9 mouse cellular contexts compared by ENCODE assay signal in genomic region chr15:98475382-98475781, GRCm38 (mm10). TPM values are rescaled to one million over a fixed set of nuclear protein-coding genes. Genes with fewer than 3 reads are reported as not detected.
DNase-seq lines count a peak whose midpoint lies in the region; ATAC-seq and TF ChIP-seq lines count a peak whose summit lies in the region.
"Had no signal": no experiment of that assay in that cellular context is flagged by ENCODE, and none has a peak within 500 bp of the region (broad histone marks: within the 10 kb centered on the region; RNA-seq: fewer than 3 reads in every experiment).

No protein-coding gene starts in this region.

- H3K9me3 ChIP-seq in E14TG2a.4 (ENCODE audit: low read length) = no peaks in the 10 kb centered on the region
- H3K9me3 ChIP-seq: limb, embryonic 13.5 days had no signal

- TF ChIP-seq CTCF in layer of hippocampus, adult 2 months (conservative IDR thresholded peaks at IDR 0.05) = peak; percentile 77
- peak; percentile 72 for TF ChIP-seq CTCF in E14TG2a.4 (conservative IDR thresholded peaks at IDR 0.05; ENCODE audit: low read length)

- ATAC-seq in frontal cortex, adult (ENCODE audit: low TSS enrichment) = no peak

- H3K4me3 ChIP-seq in layer of hippocampus, adult 2 months = no peak overlapping the region
- H3K4me3 ChIP-seq in E14TG2a.4 (replicated peaks; ENCODE audit: low read length) = no peak overlapping the region
- H3K4me3 ChIP-seq: limb, embryonic 13.5 days had no signal

- peaks cover 12% of the 10 kb centered on the region for H3K4me1 ChIP-seq in E14TG2a.4 (replicated peaks; ENCODE audit: low read depth, low read length)
- H3K4me1 ChIP-seq: limb, embryonic 13.5 days had no signal

- peak in 1 of 2 experiments; percentile 36 for DNase-seq in layer of hippocampus, adult 2 months (ENCODE audit: low spot score in 2 of 2)
- DNase-seq in layer of hippocampus, adult 8-10 months (ENCODE audit: low spot score in 2 of 2) = no peak
- peak; percentile 40 for DNase-seq in adipocyte (ENCODE audit: low spot score)
- peak; percentile 41 to 53 for DNase-seq in cerebellum, postnatal 36 days
- peak; percentile 68 to 69 for DNase-seq in kidney, postnatal 4 days
- DNase-seq in right cerebral cortex, postnatal 4 days = peak; percentile 39

- H3K36me3 ChIP-seq in E14TG2a.4 (ENCODE audit: insufficient read depth, low read length) = no peaks in the 10 kb centered on the region
- H3K36me3 ChIP-seq: limb, embryonic 13.5 days had no signal

- H3K27me3 ChIP-seq in E14TG2a.4 (ENCODE audit: insufficient read depth, low read length) = peaks cover 22% of the 10 kb centered on the region

- H3K27ac ChIP-seq in layer of hippocampus, adult 2 months = no peak overlapping the region
- H3K27ac ChIP-seq: limb, embryonic 13.5 days had no signal

RNA-seq across cellular contexts. Expression of gene OR5BS1P, which starts 5.7 kb away (rescaled TPM):
- total RNA-seq in layer of hippocampus, adult 2 months (2021) = not detected
- total RNA-seq in layer of hippocampus, adult 8-10 months (2022) = not detected

RNA-seq across cellular contexts. Expression of gene Lalba, which starts 7.1 kb away (rescaled TPM):
- total RNA-seq in layer of hippocampus, adult 2 months (2021) = not detected
- total RNA-seq in layer of hippocampus, adult 8-10 months (2022) = not detected

RNA-seq across cellular contexts. Expression of gene Olfr279, which starts 16.8 kb away (rescaled TPM):
- total RNA-seq in layer of hippocampus, adult 2 months (2021) = not detected
- total RNA-seq in layer of hippocampus, adult 8-10 months (2022) = not detected

RNA-seq across cellular contexts. Expression of gene Olfr281, which starts 23.0 kb away (rescaled TPM):
- not detected for total RNA-seq in layer of hippocampus, adult 2 months (2021)
- not detected for total RNA-seq in layer of hippocampus, adult 8-10 months (2022)

RNA-seq across cellular contexts. Expression of gene Olfr282, which starts 44.4 kb away (rescaled TPM):
- not detected for total RNA-seq in layer of hippocampus, adult 2 months (2021)
- not detected for total RNA-seq in layer of hippocampus, adult 8-10 months (2022)

Comparison
In these comparisons a context has a peak if more than half of its experiments do, and no peak if none do; other contexts are left out.
1. DNase-seq: peak in adipocyte (single experiment), cerebellum, postnatal 36 days (2 of 2), kidney, postnatal 4 days (2 of 2) and right cerebral cortex, postnatal 4 days (single experiment); none in layer of hippocampus, adult 8-10 months (0 of 2).